Mouse (Mus musculus): ENCODE measurements around the gene Pam16. TPM values are rescaled to one million over a fixed set of nuclear protein-coding genes. Genes with fewer than 3 reads are reported as not detected.

Gene Pam16
- total RNA-seq, 1 experiment: 131 TPM

DNA sequence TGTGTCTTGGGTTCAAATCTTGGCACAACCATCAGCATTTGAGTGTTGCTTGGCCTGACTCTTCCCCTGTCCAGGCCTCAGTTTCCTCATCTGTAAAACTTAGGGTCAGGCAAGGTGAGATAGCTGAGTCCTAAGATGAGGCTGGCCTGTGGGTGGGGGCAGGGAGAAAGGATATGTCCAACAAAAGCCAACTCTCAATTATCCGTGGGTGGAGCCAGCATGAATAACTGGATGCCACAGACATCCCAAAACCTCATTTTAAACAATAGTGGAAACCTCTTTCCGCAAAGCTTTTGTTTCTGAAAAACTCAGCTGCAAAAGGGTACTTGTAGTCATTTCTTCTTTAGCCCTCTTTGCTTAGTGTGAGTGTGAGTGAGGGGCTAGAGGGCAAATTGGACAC lies 28.0 kb downstream of the Pam16 start:
- TF ChIP-seq HCFC1 (IDR thresholded peaks at IDR 0.05; ENCODE audit: borderline replicate concordance, insufficient read depth, low read length) (no peak), ZNF384 (IDR thresholded peaks at IDR 0.05; ENCODE audit: low read depth, low read length) (no peak), ZC3H11A (IDR thresholded peaks at IDR 0.05; ENCODE audit: borderline replicate concordance, low read depth, low read length) (no peak), CHD2 (IDR thresholded peaks at IDR 0.05; ENCODE audit: low read depth, low read length) (no peak), MAFK (IDR thresholded peaks at IDR 0.05; ENCODE audit: insufficient read depth, low read depth, low read length) (no peak)
- H3K9me3 ChIP-seq (ENCODE audit: control insufficient read depth, insufficient read depth, low read depth, low read length): no peaks in the 10 kb centered on the region
- H3K9ac ChIP-seq (ENCODE audit: insufficient read depth, low read depth, low read length, poor library complexity, severe bottlenecking): no peak overlapping the region
- H3K36me3 ChIP-seq (ENCODE audit: control insufficient read depth, insufficient read depth, low read length, poor library complexity, severe bottlenecking): no peaks in the 10 kb centered on the region
- H3K4me1 ChIP-seq (ENCODE audit: control insufficient read depth in 2 of 2, insufficient read depth in 2 of 2, low read length in 2 of 2, poor library complexity in 1 of 2): peaks cover 20 to 54% of the 10 kb centered on the region in 2 experiments
- in situ Hi-C loops (cut with MboI; ENCODE audit: low sequenced_read_pairs in 2 of 2, unreplicated experiment in 2 of 2): no loop called here
- peak overlapping the region in 1 of 2 experiments; percentile 10; a peak in 1 of 4 replicates for H3K4me3 ChIP-seq (ENCODE audit: insufficient read depth in 1 of 2, low read depth in 1 of 2, low read length in 2 of 2, poor library complexity in 1 of 2, severe bottlenecking in 1 of 2)
- DNase-seq (ENCODE audit: low read depth, low spot score): no peak
- H3K27ac ChIP-seq (ENCODE audit: insufficient read depth, low read depth, low read length, poor library complexity, severe bottlenecking): no peak overlapping the region

DNA sequence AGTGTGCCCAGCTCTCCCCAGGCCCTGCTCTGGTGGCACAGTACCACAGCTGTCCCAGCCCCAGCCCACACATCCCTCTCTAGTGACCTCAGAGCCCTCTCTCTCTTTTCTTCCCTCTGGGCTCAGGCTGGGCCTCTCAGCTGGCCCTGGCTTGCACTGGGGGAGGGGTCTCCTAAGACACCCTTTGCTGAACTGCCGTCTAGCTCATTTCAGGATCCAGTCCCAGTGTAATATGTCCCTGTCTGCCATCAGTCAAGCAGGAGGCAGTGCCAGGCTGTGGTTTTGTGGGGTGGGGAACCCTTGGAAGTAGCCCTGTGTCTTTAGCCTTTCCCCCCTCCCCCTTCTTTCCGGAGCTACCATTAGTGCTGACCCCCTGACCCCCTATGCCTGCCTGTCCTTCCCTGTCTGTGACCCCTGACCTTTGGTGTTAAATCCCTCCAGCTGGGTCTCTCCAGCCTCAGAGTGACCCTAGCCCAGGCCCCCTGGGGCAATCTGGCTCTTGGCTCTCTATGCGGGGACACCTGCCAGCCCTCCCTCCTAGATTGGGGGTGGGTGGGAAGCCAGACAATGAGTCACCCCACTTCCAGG lies 28.6 kb downstream of the Pam16 start:
- Histone ChIP-seq H3K4me1 (ENCODE audit: control insufficient read depth in 2 of 2, insufficient read depth in 2 of 2, low read length in 2 of 2, poor library complexity in 1 of 2) (peaks cover 19 to 51% of the 10 kb centered on the region in 2 experiments), H3K27ac (ENCODE audit: insufficient read depth, low read depth, low read length, poor library complexity, severe bottlenecking) (no peak overlapping the region)
- DNase-seq (ENCODE audit: low read depth, low spot score): no peak

GRCm38 (mm10) chr16:4595527-4595963 lies 29.2 kb downstream of the Pam16 start:
- peak overlapping the region; percentile 96 for H3K4me3 ChIP-seq (ENCODE audit: insufficient read depth in 1 of 2, low read depth in 1 of 2, low read length in 2 of 2, poor library complexity in 1 of 2, severe bottlenecking in 1 of 2)
- H3K9ac ChIP-seq (ENCODE audit: insufficient read depth, low read depth, low read length, poor library complexity, severe bottlenecking): peak overlapping the region; percentile 89
- no peaks in the 10 kb centered on the region for H3K36me3 ChIP-seq (ENCODE audit: control insufficient read depth, insufficient read depth, low read length, poor library complexity, severe bottlenecking)
- no peaks in the 10 kb centered on the region for H3K9me3 ChIP-seq (ENCODE audit: control insufficient read depth, insufficient read depth, low read depth, low read length)
- H3K27ac ChIP-seq (ENCODE audit: insufficient read depth, low read depth, low read length, poor library complexity, severe bottlenecking): no peak overlapping the region
- in situ Hi-C loops (cut with MboI; ENCODE audit: low sequenced_read_pairs in 2 of 2, unreplicated experiment in 2 of 2): no loop called here
- DNase-seq (ENCODE audit: low read depth, low spot score): no peak
- H3K4me1 ChIP-seq (ENCODE audit: control insufficient read depth in 2 of 2, insufficient read depth in 2 of 2, low read length in 2 of 2, poor library complexity in 1 of 2): peaks cover 17 to 46% of the 10 kb centered on the region in 2 experiments
- TF ChIP-seq ZC3H11A (IDR thresholded peaks at IDR 0.05; ENCODE audit: borderline replicate concordance, low read depth, low read length): no peak
- TF ChIP-seq MAFK (IDR thresholded peaks at IDR 0.05; ENCODE audit: insufficient read depth, low read depth, low read length): no peak
- TF ChIP-seq ZNF384 (IDR thresholded peaks at IDR 0.05; ENCODE audit: low read depth, low read length): no peak
- TF ChIP-seq HCFC1 (IDR thresholded peaks at IDR 0.05; ENCODE audit: borderline replicate concordance, insufficient read depth, low read length): no peak
- TF ChIP-seq CHD2 (IDR thresholded peaks at IDR 0.05; ENCODE audit: low read depth, low read length): no peak

More for the DNA sequence above, 28.6 kb downstream of the Pam16 start:
- Histone ChIP-seq H3K9ac (ENCODE audit: insufficient read depth, low read depth, low read length, poor library complexity, severe bottlenecking) (peak overlapping the region; percentile 13; the same call in 1 of the 2 replicates), H3K4me3 (ENCODE audit: insufficient read depth in 1 of 2, low read depth in 1 of 2, low read length in 2 of 2, poor library complexity in 1 of 2, severe bottlenecking in 1 of 2) (peak overlapping the region; percentile 96; a peak in 2 of 4 replicates), H3K36me3 (ENCODE audit: control insufficient read depth, insufficient read depth, low read length, poor library complexity, severe bottlenecking) (no peaks in the 10 kb centered on the region), H3K9me3 (ENCODE audit: control insufficient read depth, insufficient read depth, low read depth, low read length) (no peaks in the 10 kb centered on the region)
- TF ChIP-seq CHD2 (IDR thresholded peaks at IDR 0.05; ENCODE audit: low read depth, low read length): no peak
- TF ChIP-seq MAFK (IDR thresholded peaks at IDR 0.05; ENCODE audit: insufficient read depth, low read depth, low read length): no peak
- no peak for TF ChIP-seq ZC3H11A (IDR thresholded peaks at IDR 0.05; ENCODE audit: borderline replicate concordance, low read depth, low read length)
- no peak for TF ChIP-seq ZNF384 (IDR thresholded peaks at IDR 0.05; ENCODE audit: low read depth, low read length)
- TF ChIP-seq HCFC1 (IDR thresholded peaks at IDR 0.05; ENCODE audit: borderline replicate concordance, insufficient read depth, low read length): no peak
- in situ Hi-C loops (cut with MboI; ENCODE audit: low sequenced_read_pairs in 2 of 2, unreplicated experiment in 2 of 2): no loop called here

DNA sequence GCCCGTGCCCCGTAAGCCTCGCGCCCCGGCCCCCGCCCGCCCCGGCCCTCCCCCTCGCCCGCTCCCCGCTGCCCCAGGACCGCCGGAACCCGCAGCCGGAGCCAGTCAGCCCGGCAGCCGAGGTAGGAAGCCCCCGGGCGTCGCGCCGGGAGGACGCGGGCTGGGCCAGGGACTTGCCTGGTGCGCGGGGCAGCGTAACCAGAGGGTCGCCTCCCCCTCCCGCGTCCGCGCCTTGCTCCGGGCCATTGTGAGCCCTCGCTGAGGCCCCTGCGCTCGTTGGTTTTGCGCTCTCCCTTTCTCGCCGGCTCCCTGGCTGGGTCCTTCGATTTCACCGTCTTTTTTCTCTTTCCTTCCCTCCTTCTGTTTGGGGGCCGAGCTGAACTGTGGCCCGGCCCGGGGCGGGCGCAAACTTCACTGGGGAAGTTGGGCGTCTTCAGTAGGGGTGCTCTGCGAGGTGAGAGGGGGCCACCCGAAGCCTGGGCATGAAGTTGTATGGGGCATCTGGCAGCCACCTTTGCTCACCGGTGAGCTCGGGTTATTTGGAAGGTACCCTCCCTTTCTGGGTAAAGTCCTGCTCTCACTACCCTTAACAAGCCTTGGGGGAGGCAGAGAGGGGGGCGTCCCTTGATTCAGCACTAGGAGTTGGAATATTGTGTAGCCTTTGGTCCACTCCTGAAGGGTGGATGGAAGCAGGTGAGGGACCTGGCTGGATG lies 29.8 kb downstream of the Pam16 start:
- Histone ChIP-seq H3K27ac (ENCODE audit: insufficient read depth, low read depth, low read length, poor library complexity, severe bottlenecking) (peak overlapping the region; percentile 59), H3K4me1 (ENCODE audit: control insufficient read depth in 2 of 2, insufficient read depth in 2 of 2, low read length in 2 of 2, poor library complexity in 1 of 2) (peaks cover 15 to 41% of the 10 kb centered on the region in 2 experiments), H3K9me3 (ENCODE audit: control insufficient read depth, insufficient read depth, low read depth, low read length) (no peaks in the 10 kb centered on the region), H3K36me3 (ENCODE audit: control insufficient read depth, insufficient read depth, low read length, poor library complexity, severe bottlenecking) (no peaks in the 10 kb centered on the region), H3K4me3 (ENCODE audit: insufficient read depth in 1 of 2, low read depth in 1 of 2, low read length in 2 of 2, poor library complexity in 1 of 2, severe bottlenecking in 1 of 2) (peak overlapping the region; percentile 96), H3K9ac (ENCODE audit: insufficient read depth, low read depth, low read length, poor library complexity, severe bottlenecking) (peak overlapping the region; percentile 89)
- TF ChIP-seq HCFC1 (IDR thresholded peaks at IDR 0.05; ENCODE audit: borderline replicate concordance, insufficient read depth, low read length): no peak
- no peak for TF ChIP-seq MAFK (IDR thresholded peaks at IDR 0.05; ENCODE audit: insufficient read depth, low read depth, low read length)
- no peak for TF ChIP-seq ZC3H11A (IDR thresholded peaks at IDR 0.05; ENCODE audit: borderline replicate concordance, low read depth, low read length)
- no peak for TF ChIP-seq CHD2 (IDR thresholded peaks at IDR 0.05; ENCODE audit: low read depth, low read length)
- TF ChIP-seq ZNF384 (IDR thresholded peaks at IDR 0.05; ENCODE audit: low read depth, low read length): no peak
- in situ Hi-C loops (cut with MboI; ENCODE audit: low sequenced_read_pairs in 2 of 2, unreplicated experiment in 2 of 2): no loop called here
- no peak for DNase-seq (ENCODE audit: low read depth, low spot score)
